Mouse (Mus musculus) gastrocnemius, adult 8-10 months (tissue): ENCODE measurements around the gene Acsm3. TPM values are rescaled to one million over a fixed set of nuclear protein-coding genes. Genes with fewer than 3 reads are reported as not detected.

Experiments
- DNase-seq, 2 experiments: peaks; one replicate each; pipeline ENCODE4 v3.0.0; 2022; ENCODE audit warnings: low spot score in 2 of 2
- total RNA-seq, 4 experiments: library from RNA; stranded (reverse); gene quantifications; 2 replicates each; pipeline ENCODE4 v1.2.4; 2022

The Acsm3 gene
- total RNA-seq, 4 experiments from 2014 or later = 0.12 to 1.6 (median 0.39) TPM

DNA sequence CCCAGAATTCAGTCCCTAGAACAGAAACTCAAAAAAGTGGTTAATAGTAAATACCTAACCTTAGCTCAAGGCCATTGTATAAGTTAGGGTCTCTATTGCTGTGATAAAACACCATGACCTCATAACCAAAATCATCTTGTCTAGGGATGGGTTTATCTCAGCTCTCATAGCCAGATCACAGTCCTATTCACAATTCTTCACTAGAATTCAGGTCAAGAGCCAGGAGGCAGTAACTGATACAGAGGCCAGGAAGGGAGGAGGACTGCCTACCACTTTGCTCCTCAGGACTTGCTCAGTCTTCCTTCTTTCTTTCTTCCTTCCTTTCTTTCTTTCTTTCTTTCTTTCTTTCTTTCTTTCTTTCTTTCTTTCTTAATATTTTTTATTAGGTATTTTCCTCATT, 34.6 kb downstream of the Acsm3 start:
- DNase-seq = no peak

GRCm38 (mm10) chr7:119800488-119800887, 39.8 kb downstream of the Acsm3 start:
- no peak for DNase-seq

DNA sequence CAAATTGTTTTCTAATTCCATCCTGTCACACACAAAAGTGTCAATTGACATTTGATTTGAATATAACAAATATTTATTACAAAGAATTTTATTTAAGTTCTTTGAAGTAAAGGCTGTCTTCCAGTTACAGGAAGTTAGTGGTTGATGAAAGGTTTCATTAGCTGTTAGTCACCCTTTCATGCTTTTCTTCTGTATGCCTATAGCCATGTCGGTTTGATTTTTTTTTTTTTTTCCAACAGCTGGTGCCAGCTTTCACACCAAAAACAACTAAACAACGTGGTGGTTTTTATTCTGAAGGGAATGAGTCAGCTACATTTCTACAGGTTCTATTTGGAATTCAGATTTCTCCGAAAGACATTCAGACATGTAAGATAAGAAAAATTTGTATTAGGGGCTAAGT, 40.3 kb downstream of the Acsm3 start:
- DNase-seq = no peak

DNA sequence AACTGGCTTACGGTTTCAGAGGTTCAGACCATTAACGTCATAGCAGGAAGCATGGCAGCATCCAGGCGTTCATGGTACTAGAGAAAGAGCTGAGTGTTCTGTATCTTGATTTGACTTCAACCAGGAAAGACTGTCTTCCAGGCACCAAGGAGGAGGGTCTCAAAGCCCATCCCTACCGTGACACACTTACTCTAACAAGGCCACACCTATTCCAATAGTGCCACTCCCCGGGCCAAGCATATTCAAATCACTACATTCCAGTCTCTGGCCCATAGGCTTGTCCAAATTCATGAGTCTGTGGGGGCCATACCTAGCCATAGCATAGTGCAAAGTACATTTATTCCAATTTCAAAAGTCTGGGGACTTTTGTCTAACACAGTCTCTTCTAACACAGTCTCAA, 46.7 kb downstream of the Acsm3 start:
- DNase-seq = no peak

DNA sequence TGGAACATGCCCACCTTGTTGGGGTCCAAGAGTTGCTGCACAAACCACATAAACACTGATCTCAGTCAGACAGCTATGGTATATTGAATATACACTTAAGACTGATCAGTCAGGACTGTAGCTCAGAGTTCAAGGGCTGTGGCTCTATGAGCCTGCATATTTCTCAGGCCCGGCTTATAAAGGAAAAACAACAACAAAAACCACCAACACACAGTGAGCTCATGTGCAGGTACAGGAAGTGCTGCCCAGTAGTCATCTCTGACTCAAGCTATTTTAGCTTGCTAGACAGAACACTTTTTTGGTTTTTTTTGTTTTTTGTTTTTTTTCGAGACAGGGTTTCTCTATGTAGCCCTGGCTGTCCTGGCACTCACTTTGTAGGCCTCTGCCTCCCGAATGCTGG, 48.0 kb downstream of the Acsm3 start:
- DNase-seq = no peak

GRCm38 (mm10) chr7:119835371-119835770, 74.6 kb downstream of the Acsm3 start:
- no peak for DNase-seq

- DNase-seq = no peak
Observed at GRCm38 (mm10) chr7:119835996-119836777, 75.5 kb downstream of the Acsm3 start.

Other genes with a start within 250 kb of the Acsm3 start
- gene Acsm5, start 241.5 kb upstream of the Acsm3 start, total RNA-seq = 1 to 10 TPM in 2 of 4 experiments, under 1 TPM in 2; 0.48 to 2.5 (median 1.4) TPM
- not detected for gene Pdilt, start 237.4 kb upstream of the Acsm3 start, total RNA-seq
- gene Acsm2, start 206.6 kb upstream of the Acsm3 start, total RNA-seq = not detected
- gene Acsm1, start 153.9 kb upstream of the Acsm3 start, total RNA-seq = under 1 TPM; 0.19 to 0.88 (median 0.58) TPM
- gene Acsm4, start 70.9 kb upstream of the Acsm3 start, total RNA-seq = not detected
- 10 to 100 TPM; 16.1 to 22.1 (median 19.4) TPM for gene Thumpd1, start 40.1 kb upstream of the Acsm3 start, total RNA-seq
- gene Rexo5, start 33.1 kb downstream of the Acsm3 start, total RNA-seq = under 1 TPM in 1 of 4 experiments, not detected in 3; 0.64 TPM
- gene Eri2, start 33.1 kb downstream of the Acsm3 start, total RNA-seq = 1 to 10 TPM in 3 of 4 experiments, under 1 TPM in 1; 0.88 to 1.1 (median 1.1) TPM
- gene Lyrm1, start 134.9 kb downstream of the Acsm3 start, total RNA-seq = 10 to 100 TPM in 1 of 4 experiments, 1 to 10 TPM in 3; 8.2 to 11.5 (median 9.2) TPM
- 10 to 100 TPM; 13.2 to 22.6 (median 20.8) TPM for gene Dcun1d3, start 135.4 kb downstream of the Acsm3 start, total RNA-seq